Mouse (Mus musculus): Measurements from ENCODE around the gene Rhbg.
"Not testable (repeated sequence)": the region's sequence is repeated elsewhere in the genome, so short reads cannot be mapped to it uniquely, and the experiment has no call there.

The Rhbg gene

DNA sequence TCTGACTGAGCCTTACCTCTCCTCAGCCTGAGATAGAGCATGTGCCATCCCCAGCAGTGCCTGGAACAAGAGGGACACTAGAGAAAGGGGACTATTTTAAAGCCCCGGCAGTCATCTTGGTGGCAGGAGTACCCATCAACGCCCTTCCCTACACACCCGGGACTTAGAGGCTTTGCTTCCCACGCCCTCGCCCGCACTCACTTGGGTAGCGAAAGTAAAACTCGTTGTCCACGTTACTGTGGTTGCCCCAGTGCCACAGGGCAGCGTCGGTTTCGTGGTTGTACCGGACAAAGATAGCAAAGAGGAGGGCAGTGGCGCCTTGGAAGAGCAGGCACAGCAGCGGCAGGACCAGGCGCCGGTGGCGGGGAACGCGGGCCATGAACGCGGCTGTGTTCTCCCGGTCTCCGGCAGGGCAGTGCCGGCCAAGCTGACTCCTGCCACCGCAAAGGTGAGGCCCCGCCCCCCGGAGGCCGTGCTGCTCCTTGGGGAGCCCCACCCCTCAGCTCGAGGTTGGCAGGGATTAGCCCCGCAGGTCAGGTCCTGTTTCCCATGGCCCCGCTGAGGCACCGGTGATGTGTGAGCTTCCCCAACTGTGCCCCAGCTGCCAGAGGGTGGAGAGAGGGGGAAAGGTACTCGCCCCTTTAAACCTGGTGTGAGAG, at the start of gene Rhbg:
Gene Rhbg, minus strand, starts transcription at position 442 of the 659 bp plus-strand sequence.
- in situ Hi-C loops (cut with MboI, MseI): no loop called here

GRCm38 (mm10) chr3:88299172-88299571, 44.7 kb upstream of the Rhbg start:
- in situ Hi-C loops (cut with MboI, MseI): no loop called here

DNA sequence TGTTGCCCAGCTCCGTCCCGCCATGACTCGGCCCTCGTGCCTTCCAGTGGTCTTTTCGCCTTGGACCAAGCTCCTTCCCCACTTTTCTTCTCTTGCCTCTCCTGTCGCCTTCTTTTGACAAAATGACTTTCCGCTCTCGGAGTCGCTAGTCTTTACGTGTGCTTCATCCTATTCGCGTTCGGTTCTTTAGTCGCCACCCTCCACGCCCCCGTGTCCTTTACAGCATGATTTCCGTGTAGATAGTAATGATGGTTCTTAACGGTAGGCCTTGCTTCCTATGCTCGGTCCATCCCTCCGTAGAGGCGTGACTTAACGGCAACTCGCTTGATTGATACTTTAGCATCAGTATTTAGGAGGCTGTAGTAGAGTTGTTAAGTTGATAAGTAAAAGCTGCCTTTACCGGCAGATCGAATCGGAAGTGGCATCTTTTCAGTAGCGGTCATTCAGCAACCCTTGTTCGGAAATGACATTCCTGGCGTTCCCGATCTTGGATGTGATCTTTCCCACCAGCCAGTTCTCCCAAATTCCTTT, 42.9 kb upstream of the Rhbg start:
- in situ Hi-C loops (cut with MboI, MseI): no loop called here

- in situ Hi-C loops (cut with MboI, MseI): no loop called here
Measured at GRCm38 (mm10) chr3:88296561-88297318, 42.2 kb upstream of the Rhbg start, which contains the start of the genes Tsacc and Cct3. Tsacc (minus strand) TSS chr3:88296999. Cct3 (plus strand) TSS chr3:88297116.

- in situ Hi-C loops (cut with MboI, MseI): no loop called here
Measured at GRCm38 (mm10) chr3:88296110-88296560, 41.6 kb upstream of the Rhbg start.

GRCm38 (mm10) chr3:88295272-88295671, 40.8 kb upstream of the Rhbg start:
- in situ Hi-C loops (cut with MboI, MseI): not testable (repeated sequence)

DNA sequence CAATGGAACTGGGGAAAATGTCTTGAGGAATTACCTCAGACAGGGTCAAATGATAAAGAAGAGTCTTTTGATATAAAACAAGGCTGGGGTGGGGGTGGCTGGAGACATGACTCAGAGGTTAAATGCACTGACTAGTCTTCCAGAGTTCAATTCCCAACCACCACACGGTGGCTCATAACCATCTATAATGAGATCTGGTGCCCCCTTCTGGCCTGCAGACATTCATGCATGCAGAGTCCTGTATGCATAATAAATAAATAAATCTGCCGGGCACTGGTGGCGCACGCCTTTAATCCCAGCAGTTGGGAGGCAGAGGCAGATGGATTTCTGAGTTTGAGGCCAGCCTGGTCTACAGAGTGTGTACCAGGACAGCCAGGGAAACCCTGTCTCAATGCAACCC, 37.5 kb upstream of the Rhbg start:
- in situ Hi-C loops (cut with MboI, MseI): no loop called here

DNA sequence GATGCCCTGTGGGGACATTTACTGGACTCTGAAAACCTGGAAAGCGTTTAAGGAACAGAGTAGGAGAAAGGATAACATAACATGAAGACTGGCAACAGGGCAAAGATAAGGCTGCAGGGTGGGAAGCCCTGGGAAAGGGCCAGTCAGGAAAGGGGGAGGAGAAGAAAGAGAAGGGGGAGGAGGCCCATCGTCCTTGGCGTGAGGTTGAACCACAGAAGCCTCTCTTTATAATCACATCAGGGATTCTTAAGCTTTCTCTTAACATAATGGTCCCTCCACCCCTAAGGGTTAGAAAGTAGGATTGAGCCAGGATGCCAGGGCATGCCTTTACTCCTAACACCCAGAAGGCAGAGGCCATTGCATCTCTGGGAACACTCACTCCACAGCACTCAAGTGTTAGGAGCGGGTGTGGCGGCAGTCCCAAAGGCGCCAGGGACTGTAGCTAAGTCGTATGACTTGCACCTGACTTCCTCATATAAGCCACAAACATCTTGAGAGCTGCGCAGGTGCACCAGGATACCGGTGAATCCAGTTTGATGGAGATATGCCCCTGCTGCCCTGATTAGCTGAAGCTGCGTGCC, 33.7 kb upstream of the Rhbg start:
- in situ Hi-C loops (cut with MboI, MseI): not testable (repeated sequence)

GRCm38 (mm10) chr3:88287110-88287509, 32.6 kb upstream of the Rhbg start, which contains the start of gene Gm38392:
Gm38392 (minus strand) TSS chr3:88287210.
- in situ Hi-C loops (cut with MboI, MseI): no loop called here

- in situ Hi-C loops (cut with MboI, MseI): not testable (repeated sequence)
Measured at GRCm38 (mm10) chr3:88285565-88285895, 31.0 kb upstream of the Rhbg start.

DNA sequence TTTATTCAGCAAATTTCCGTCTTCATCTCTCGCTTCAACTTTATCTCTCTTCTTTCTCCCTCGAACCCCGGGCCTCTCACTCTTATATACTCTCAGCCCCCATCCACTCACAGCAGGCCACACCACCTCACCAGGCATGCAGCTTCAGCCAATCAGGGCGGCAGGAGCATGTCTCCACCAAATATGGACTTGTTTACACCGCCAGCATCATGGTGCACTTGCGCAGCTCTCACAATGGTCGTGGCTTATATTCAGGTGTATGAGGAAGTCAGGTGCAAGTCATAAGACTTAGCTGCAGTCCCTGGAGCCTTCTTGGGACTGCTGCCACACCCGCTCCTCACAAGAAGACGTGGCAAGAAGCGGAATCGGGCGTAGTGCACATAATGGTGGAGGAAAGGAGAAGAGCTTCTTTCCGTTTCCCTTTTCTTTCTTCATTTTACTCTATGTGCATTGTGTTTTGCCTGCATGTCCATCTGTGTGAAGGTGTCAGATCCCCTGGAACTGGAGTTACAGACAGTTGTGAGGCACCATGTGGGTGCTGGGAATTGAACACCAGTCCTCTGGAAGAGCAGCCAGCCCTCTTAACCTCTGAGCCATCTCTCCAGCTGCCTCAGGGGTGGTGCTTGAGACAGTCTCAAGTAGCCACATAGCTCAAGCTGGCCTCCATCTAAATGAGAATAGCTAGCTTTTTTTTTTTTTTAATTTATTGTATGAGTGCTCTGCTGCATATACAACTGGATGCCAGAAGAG, 30.5 kb upstream of the Rhbg start:
- in situ Hi-C loops (cut with MboI, MseI): not testable (repeated sequence)

GRCm38 (mm10) chr3:88281141-88281916, 26.8 kb upstream of the Rhbg start:
- in situ Hi-C loops (cut with MboI, MseI): not testable (repeated sequence)

DNA sequence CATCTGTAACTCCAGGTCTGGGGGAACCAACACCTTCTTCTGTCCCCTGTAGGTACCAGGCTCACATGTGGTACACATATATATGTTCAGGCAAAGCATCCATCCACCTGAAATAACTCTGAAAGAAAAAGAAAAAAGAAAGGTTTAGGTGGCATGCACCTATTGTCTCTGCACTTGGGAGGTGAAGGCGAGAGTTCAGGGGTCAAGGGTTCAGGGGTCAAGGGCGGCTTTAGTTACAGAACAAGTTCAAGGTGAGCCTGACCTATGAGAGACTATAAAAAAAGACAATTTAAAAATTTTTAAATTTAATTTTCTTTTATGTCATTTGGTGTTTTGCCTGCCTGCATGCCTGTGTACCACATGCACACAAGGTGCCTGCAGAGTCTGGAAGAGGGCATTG, 25.5 kb upstream of the Rhbg start:
- in situ Hi-C loops (cut with MboI, MseI): no loop called here

- in situ Hi-C loops (cut with MboI, MseI): no loop called here
Measured at GRCm38 (mm10) chr3:88276529-88277143, 22.1 kb upstream of the Rhbg start.

DNA sequence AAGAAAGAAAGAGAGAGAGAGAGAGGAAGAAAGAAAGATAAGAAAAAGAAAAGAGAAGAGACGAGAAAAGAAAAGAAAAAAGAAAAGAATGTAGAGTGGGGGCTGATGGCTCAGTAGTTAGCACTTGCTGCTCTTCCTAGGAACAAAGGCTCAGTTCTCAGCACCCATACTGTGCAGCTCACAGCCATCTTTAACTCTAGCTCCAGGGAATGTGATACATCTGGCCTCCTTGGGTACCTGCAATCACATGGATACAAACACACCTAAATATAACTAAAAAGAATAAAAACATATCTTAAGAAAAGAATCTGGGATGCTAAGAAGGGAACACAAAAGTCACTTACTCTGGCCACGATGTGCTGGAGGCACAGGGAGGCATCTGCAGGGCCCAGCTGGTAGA, 21.6 kb upstream of the Rhbg start:
- in situ Hi-C loops (cut with MboI, MseI): no loop called here

GRCm38 (mm10) chr3:88274002-88274401, 19.5 kb upstream of the Rhbg start:
- in situ Hi-C loops (cut with MboI, MseI): no loop called here

GRCm38 (mm10) chr3:88271859-88272258, 17.4 kb upstream of the Rhbg start:
- in situ Hi-C loops (cut with MboI, MseI): no loop called here

DNA sequence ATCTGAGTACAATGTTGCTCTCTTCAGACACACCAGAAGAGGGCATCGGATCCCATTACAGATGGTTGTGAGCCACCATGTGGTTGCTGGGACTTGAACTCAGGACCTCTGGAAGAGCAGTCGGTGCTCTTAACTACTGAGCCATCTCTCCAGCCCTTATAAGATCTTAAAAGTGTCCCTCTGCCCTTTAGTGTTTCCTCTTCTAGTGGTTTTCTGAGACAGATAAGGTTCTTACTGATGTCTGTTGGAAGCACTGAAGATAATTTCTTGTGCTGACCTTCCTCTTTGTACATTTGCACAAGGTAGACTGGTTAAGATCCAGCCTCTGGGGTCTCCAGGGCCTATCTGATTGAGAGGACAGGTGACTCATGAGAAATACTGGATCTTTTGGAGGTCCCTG, 16.8 kb upstream of the Rhbg start:
- in situ Hi-C loops (cut with MboI, MseI): not testable (repeated sequence)

- in situ Hi-C loops (cut with MboI, MseI): no loop called here
Measured at GRCm38 (mm10) chr3:88268991-88269390, 14.5 kb upstream of the Rhbg start.

DNA sequence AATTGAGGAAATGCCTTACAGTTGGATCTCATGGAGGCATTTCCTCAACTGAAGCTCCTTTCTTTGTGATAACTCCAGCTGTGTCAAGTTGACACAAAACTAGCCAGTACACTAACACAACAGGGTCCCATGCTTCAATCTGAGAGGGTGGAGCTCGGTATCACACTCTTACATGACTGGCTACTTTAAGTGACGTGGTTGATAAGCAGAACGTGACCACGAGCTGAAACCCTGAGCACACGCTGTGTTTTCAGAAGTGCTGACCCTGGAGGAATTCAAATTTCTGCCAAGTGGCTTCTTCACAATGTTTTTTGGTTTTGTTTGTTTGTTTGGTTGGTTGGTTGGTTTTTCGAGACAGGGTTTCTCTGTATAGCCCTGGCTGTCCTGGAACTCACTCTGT, 13.5 kb upstream of the Rhbg start:
- in situ Hi-C loops (cut with MboI, MseI): not testable (repeated sequence)
